Mouse (Mus musculus) erythroblast, embryonic 14.5 days (primary cell): ENCODE measurements around the gene Nrxn2.

ENCODE experiments used
- GATA1 ChIP-seq: IDR thresholded peaks from 2 replicates; pipeline ENCODE4 v1.6.1; 2012; ENCODE audit warnings: low read length, inconsistent platforms, mixed read lengths
- TAL1 ChIP-seq: IDR thresholded peaks from 3 replicates; pipeline ENCODE4 v1.6.1; 2012; ENCODE audit warnings: low read length, inconsistent platforms, mixed read lengths

- TF ChIP-seq TAL1 (no peak), GATA1 (no peak)
These were observed 73.0 kb downstream of the Nrxn2 start for GRCm38 (mm10) chr19:6491538-6491937.
